Mouse (Mus musculus) ES-E14 (cell line): ENCODE measurements around the gene Rbsn. TPM values are rescaled to one million over a fixed set of nuclear protein-coding genes. Genes with fewer than 3 reads are reported as not detected.

ENCODE experiments used
- DNase-seq: peaks from one replicate; pipeline ENCODE4 v3.0.0-alpha.2; 2013; ENCODE audit warnings: low read depth, low spot score
- H3K27ac ChIP-seq: 2 replicates; pipeline ENCODE4 v1.5.1; 2012; ENCODE audit warnings: low read depth, mild to moderate bottlenecking, low read length, moderate library complexity, mixed read lengths; ENCODE audit not compliant: poor library complexity, insufficient read depth, severe bottlenecking
- H3K36me3 ChIP-seq: 2 replicates; pipeline ENCODE4 v1.6.1; 2012; ENCODE audit warnings: mild to moderate bottlenecking, low read length, moderate library complexity, mixed read lengths; ENCODE audit not compliant: control insufficient read depth, poor library complexity, insufficient read depth, severe bottlenecking
- H3K4me1 ChIP-seq, 2 experiments: fragments of 150-350 bp in 1 of 2; sonication (generic) in 1 of 2; 2 replicates each; pipeline ENCODE4 v1.6.1; 2012; ENCODE audit warnings: low read length in 2 of 2, mild to moderate bottlenecking in 1 of 2, mixed read lengths in 1 of 2; ENCODE audit not compliant: control insufficient read depth in 2 of 2, insufficient read depth in 2 of 2, poor library complexity in 1 of 2
- H3K4me3 ChIP-seq, 2 experiments: fragments of 150-350 bp in 1 of 2; sonication (generic) in 1 of 2; 2 replicates each; pipeline ENCODE4 v1.5.1; 2012; ENCODE audit warnings: low read length in 2 of 2, low read depth in 1 of 2, mild to moderate bottlenecking in 1 of 2, mixed read lengths in 1 of 2; ENCODE audit not compliant: insufficient read depth in 1 of 2, poor library complexity in 1 of 2, severe bottlenecking in 1 of 2
- H3K9ac ChIP-seq: 2 replicates; pipeline ENCODE4 v1.6.1; 2012; ENCODE audit warnings: low read depth, mild to moderate bottlenecking, low read length, mixed read lengths; ENCODE audit not compliant: poor library complexity, insufficient read depth, severe bottlenecking
- H3K9me3 ChIP-seq: fragments of 150-350 bp; sonication (generic); 2 replicates; pipeline ENCODE4 v1.6.1; 2012; ENCODE audit warnings: low read depth, mild to moderate bottlenecking, low read length; ENCODE audit not compliant: control insufficient read depth, insufficient read depth
- CHD2 ChIP-seq: IDR thresholded peaks from 2 replicates; pipeline ENCODE4 v1.6.1; 2014; ENCODE audit warnings: mild to moderate bottlenecking, low read depth, low read length, inconsistent platforms
- HCFC1 ChIP-seq: IDR thresholded peaks from 2 replicates; pipeline ENCODE4 v1.6.1; 2012; ENCODE audit warnings: low read length, inconsistent platforms, borderline replicate concordance; ENCODE audit not compliant: insufficient read depth
- MAFK ChIP-seq: IDR thresholded peaks from 2 replicates; pipeline ENCODE4 v1.6.1; 2014; ENCODE audit warnings: mild to moderate bottlenecking, low read depth, low read length, inconsistent platforms; ENCODE audit not compliant: insufficient read depth
- ZC3H11A ChIP-seq: IDR thresholded peaks from 2 replicates; pipeline ENCODE4 v1.6.1; 2012; ENCODE audit warnings: low read depth, mild to moderate bottlenecking, inconsistent platforms, low read length, borderline replicate concordance
- ZNF384 ChIP-seq: IDR thresholded peaks from 2 replicates; pipeline ENCODE4 v1.6.1; 2012; ENCODE audit warnings: low read depth, low read length, inconsistent platforms
- in situ Hi-C, 2 experiments: fragments of 600-800 bp; cut with MboI; formaldehyde crosslinking; loops; one replicate each; pipeline ENCODE4 v1.15.1; 2025; ENCODE audit warnings: low sequenced_read_pairs in 2 of 2, inconsistent platforms in 1 of 2; ENCODE audit not compliant: unreplicated experiment in 2 of 2
- total RNA-seq: library from RNA; depleted of rRNA; stranded (reverse); fragments of 300-350 nt; gene quantifications from 2 replicates; pipeline ENCODE4 v1.2.3, GENCODE M21; 2012; rRNA removed

Gene Rbsn
- total RNA-seq, 1 experiment = 17.9 TPM

- Histone ChIP-seq H3K9ac (no peak overlapping the region), H3K9me3 (no peaks in the 10 kb centered on the region), H3K27ac (no peak overlapping the region), H3K36me3 (peaks cover 32% of the 10 kb centered on the region), H3K4me1 (no peaks in the 10 kb centered on the region), H3K4me3 (no peak overlapping the region)
- TF ChIP-seq ZC3H11A (no peak), CHD2 (no peak), HCFC1 (no peak), MAFK (no peak), ZNF384 (no peak)
- in situ Hi-C loops = no loop called here
- no peak for DNase-seq
These were observed 55.9 kb downstream of the Rbsn start for GRCm38 (mm10) chr6:92158801-92159200.

- H3K4me1 ChIP-seq = no peaks in the 10 kb centered on the region
- in situ Hi-C loops = no loop called here
- H3K27ac ChIP-seq = no peak overlapping the region
- TF ChIP-seq ZNF384 (no peak), CHD2 (no peak), ZC3H11A (no peak), HCFC1 (no peak), MAFK (no peak)
- no peak overlapping the region for H3K9ac ChIP-seq
- peaks cover 16% of the 10 kb centered on the region for H3K36me3 ChIP-seq
- H3K9me3 ChIP-seq = no peaks in the 10 kb centered on the region
- no peak overlapping the region for H3K4me3 ChIP-seq
- no peak for DNase-seq
These were observed 61.0 kb downstream of the Rbsn start for GRCm38 (mm10) chr6:92153774-92154173.

GRCm38 (mm10) chr6:92145881-92146280 is 68.8 kb downstream of the Rbsn start:
- DNase-seq = no peak
- in situ Hi-C loops = no loop called here
- Histone ChIP-seq H3K9ac (no peak overlapping the region), H3K4me1 (no peaks in the 10 kb centered on the region), H3K4me3 (no peak overlapping the region), H3K9me3 (no peaks in the 10 kb centered on the region), H3K27ac (no peak overlapping the region), H3K36me3 (peaks cover 2% of the 10 kb centered on the region; the same call in 1 of the 2 replicates)
- TF ChIP-seq CHD2 = no peak
- TF ChIP-seq MAFK = no peak
- no peak for TF ChIP-seq ZC3H11A
- TF ChIP-seq HCFC1 = no peak
- TF ChIP-seq ZNF384 = no peak

Other genes starting within 250 kb of the Rbsn start
- gene Fgd5, start 236.0 kb downstream of the Rbsn start, total RNA-seq = 2.5 and 5.8 TPM in 2 replicates
- 20.8 and 29.9 TPM in 2 replicates for gene Nr2c2, start 123.5 kb downstream of the Rbsn start, total RNA-seq
- gene Mrps25, start 30.9 kb downstream of the Rbsn start, total RNA-seq = 66.4 and 83.2 TPM in 2 replicates
- gene Trh, start 29.7 kb upstream of the Rbsn start, total RNA-seq = 495 and 1,395 TPM in 2 replicates